Mouse (Mus musculus) liver, embryonic 13.5 days (tissue): Measurements from ENCODE around the gene Olfr1192-ps1. TPM values are rescaled to one million over a fixed set of nuclear protein-coding genes. Genes with fewer than 3 reads are reported as not detected.
"Not testable (repeated sequence)": the region's sequence is repeated elsewhere in the genome, so short reads cannot be mapped to it uniquely, and the experiment has no call there.

Source experiments
- ATAC-seq: fragments of 200-750 bp; cut with Nextera tagmentation; 2 replicates; pipeline ENCODE4 v1.8.0; 2017; ENCODE audit warnings: low read depth, mild to moderate bottlenecking, moderate number of reproducible peaks, moderate library complexity
- DNase-seq: peaks from one replicate; pipeline ENCODE4 v3.0.0; 2022
- H3K27ac ChIP-seq: fragments of 300-500 bp; sonication (generic); 2 replicates; pipeline ENCODE4 v1.5.1; 2015; ENCODE audit warnings: moderate library complexity, mild to moderate bottlenecking, inconsistent platforms
- H3K27me3 ChIP-seq: fragments of 300-500 bp; sonication (generic); 2 replicates; pipeline ENCODE4 v1.6.1; 2015; ENCODE audit warnings: mild to moderate bottlenecking, inconsistent platforms
- H3K36me3 ChIP-seq: fragments of 300-500 bp; sonication (generic); 2 replicates; pipeline ENCODE4 v1.6.1; 2015; ENCODE audit warnings: mild to moderate bottlenecking, inconsistent platforms
- H3K4me1 ChIP-seq: fragments of 300-500 bp; sonication (generic); replicated peaks from 2 replicates; pipeline ENCODE4 v1.6.1; 2015; ENCODE audit warnings: inconsistent platforms
- H3K4me2 ChIP-seq: fragments of 300-500 bp; sonication (generic); 2 replicates; pipeline ENCODE4 v1.6.1; 2015; ENCODE audit warnings: inconsistent platforms, mild to moderate bottlenecking, moderate library complexity
- H3K4me3 ChIP-seq: fragments of 300-500 bp; sonication (generic); replicated peaks from 2 replicates; pipeline ENCODE4 v1.5.1; 2015; ENCODE audit warnings: mild to moderate bottlenecking, inconsistent platforms
- H3K9ac ChIP-seq: fragments of 300-500 bp; sonication (generic); 2 replicates; pipeline ENCODE4 v1.6.1; 2015; ENCODE audit warnings: mild to moderate bottlenecking, inconsistent platforms
- H3K9me3 ChIP-seq: fragments of 300-500 bp; sonication (generic); replicated peaks from 2 replicates; pipeline ENCODE4 v1.6.1; 2016; ENCODE audit warnings: inconsistent platforms
- WGBS: fragments of 180-500 bp; shearing (Covaris S2); methylation state at CpG from one replicate; pipeline ENCODE4 v1.1.7; 2015; ENCODE audit not compliant: insufficient replicate concordance; 5-methylcytosine and 5-hydroxymethylcytosine counted together
- polyA plus RNA-seq: library from polyadenylated mRNA; unstranded; fragments of >200 nt; fragmentation: Nextera tagmentation; extraction: Ambion mirVana; gene quantifications from 2 replicates; pipeline ENCODE4 v1.2.1, GENCODE M21; 2015

Gene Olfr1192-ps1
- polyA plus RNA-seq: not detected in 2 replicates

DNA sequence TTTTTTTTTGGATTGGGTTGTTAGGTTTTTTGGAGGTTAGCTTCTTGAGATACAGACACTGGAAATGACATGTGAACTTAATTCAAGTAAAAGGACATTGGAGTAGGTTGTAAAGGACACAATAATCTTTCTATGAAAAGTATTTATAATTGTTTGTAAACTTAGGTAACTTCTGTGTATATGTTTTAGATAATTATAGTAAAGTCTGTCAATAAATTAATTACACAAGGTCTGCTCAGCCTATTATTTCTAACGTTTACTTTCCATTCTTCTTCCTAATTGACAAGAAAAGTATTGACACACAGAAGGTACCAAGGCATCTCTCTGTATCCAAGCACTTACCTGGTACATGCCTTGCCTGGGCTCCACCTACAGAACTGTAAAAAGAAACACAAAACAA, at the start of gene Olfr1192-ps1:
Gene Olfr1192-ps1 (plus strand): TSS at position 301 of the 400 bp plus-strand sequence.
- Histone ChIP-seq H3K9ac (no peak within 1 kb of the TSS), H3K4me3 (no peak within 1 kb of the TSS), H3K4me2 (no peak within 1 kb of the TSS), H3K27ac (no peak within 1 kb of the TSS), H3K27me3 (no peaks in the 10 kb centered on the region), H3K4me1 (no peaks in the 10 kb centered on the region), H3K36me3 (no peaks in the 10 kb centered on the region), H3K9me3 (no peaks in the 10 kb centered on the region)
- ATAC-seq: no peak
- WGBS: 16% methylated on average over 1 of the region's 1 CpGs
- DNase-seq: no peak

DNA sequence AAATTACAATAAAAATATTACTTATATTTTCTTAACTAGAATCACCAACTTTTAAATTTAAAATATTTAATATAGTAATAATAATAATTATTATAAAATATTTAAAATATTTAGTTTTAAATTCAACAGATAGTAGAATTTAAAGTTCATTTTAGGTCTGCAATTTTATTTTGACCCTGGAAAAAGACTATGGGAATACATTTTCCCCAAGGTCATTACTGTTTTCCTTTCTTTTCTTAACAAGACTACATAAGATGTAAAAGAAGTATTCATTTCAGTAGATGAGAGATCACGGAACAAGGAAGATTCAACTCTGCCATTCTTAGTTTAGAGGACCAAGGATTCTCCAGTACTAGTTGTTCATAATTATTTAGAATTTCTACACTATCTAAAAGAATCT, 8.1 kb upstream of the Olfr1192-ps1 start, which contains the start of gene Olfr1191-ps1:
Gene Olfr1191-ps1 (plus strand): TSS at position 301 of the 400 bp plus-strand sequence.
- not testable (repeated sequence) for ATAC-seq, DNase-seq, H3K36me3 ChIP-seq, H3K4me1 ChIP-seq, H3K4me2 ChIP-seq, H3K9ac ChIP-seq, H3K4me3 ChIP-seq, H3K9me3 ChIP-seq, H3K27me3 ChIP-seq, H3K27ac ChIP-seq
- 81% methylated on average over 1 of the region's 1 CpGs for WGBS

DNA sequence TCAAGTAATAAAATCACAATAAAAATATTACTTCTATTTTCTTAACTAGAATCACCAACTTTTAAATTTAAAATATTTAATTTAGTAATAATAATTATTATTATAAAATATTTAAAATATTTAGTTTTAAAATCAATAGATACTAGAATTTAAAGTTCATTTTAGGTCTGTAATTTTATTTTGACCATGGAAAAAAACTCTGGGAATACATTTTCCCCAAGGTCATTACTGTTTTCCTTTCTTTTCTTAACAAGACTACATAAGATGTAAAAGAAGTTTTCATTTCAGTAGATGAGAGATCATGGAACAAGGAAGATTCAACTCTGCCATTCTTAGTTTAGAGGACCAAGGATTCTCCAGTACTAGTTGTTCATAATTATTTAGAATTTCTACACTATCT, 27.0 kb downstream of the Olfr1192-ps1 start, which contains the start of gene Olfr1193:
Gene Olfr1193 (plus strand): TSS at position 301 of the 400 bp plus-strand sequence.
- H3K4me3 ChIP-seq, ATAC-seq, DNase-seq, H3K9me3 ChIP-seq, H3K27ac ChIP-seq, H3K36me3 ChIP-seq, H3K4me1 ChIP-seq, H3K4me2 ChIP-seq, H3K9ac ChIP-seq, H3K27me3 ChIP-seq: not testable (repeated sequence)

DNA sequence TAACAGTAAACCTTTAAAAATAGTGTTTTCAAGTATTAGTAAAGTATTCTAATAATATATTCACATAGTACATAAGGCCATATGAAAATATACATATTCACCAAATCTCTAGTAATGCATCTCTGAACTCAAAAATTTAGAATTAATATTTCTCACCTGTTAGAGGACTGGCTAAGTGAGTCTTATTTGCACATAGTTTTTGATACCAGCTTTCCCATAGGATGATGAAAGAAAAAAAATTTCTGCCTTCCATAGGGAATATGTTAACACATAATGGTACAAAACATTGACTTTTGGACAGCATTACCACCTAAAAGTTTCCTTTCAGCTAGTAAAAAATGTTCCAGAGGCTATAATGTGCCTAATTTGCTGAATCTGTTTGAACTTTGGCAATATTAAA, 40.8 kb downstream of the Olfr1192-ps1 start, which contains the start of gene Olfr1195:
Gene Olfr1195 (minus strand): TSS at position 101 of the 400 bp plus-strand sequence.
- ATAC-seq (no peak), DNase-seq (no peak)
- Histone ChIP-seq H3K4me3 (no peak within 1 kb of the TSS), H3K27ac (no peak within 1 kb of the TSS), H3K4me2 (no peak within 1 kb of the TSS), H3K4me1 (no peaks in the 10 kb centered on the region), H3K27me3 (no peaks in the 10 kb centered on the region), H3K9me3 (no peaks in the 10 kb centered on the region), H3K36me3 (no peaks in the 10 kb centered on the region), H3K9ac (no peak within 1 kb of the TSS)

DNA sequence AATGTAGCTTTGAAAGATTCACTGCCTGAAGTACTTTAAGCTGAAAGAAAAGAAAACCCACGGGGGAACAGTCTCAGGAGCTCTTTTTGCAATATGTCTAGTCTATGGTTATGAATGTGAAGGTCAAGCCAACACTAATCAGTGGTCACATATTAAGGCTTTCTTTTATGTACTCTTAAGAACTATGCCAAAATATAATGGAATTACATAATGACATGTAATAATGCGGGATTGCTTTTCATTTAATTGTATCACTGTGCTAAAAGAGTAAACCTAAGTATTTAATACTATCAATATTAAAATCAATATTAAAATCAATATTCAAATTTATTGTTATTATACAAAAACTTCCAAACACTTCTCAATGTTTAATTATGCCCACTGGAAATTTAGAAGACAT, 56.2 kb downstream of the Olfr1192-ps1 start, which contains the start of gene Olfr1196:
Gene Olfr1196 (minus strand): TSS at position 101 of the 400 bp plus-strand sequence.
- Histone ChIP-seq H3K36me3 (no peaks in the 10 kb centered on the region), H3K4me3 (no peak within 1 kb of the TSS), H3K9me3 (no peaks in the 10 kb centered on the region), H3K4me1 (no peaks in the 10 kb centered on the region), H3K4me2 (no peak within 1 kb of the TSS), H3K27ac (no peak within 1 kb of the TSS), H3K27me3 (no peaks in the 10 kb centered on the region), H3K9ac (no peak within 1 kb of the TSS)
- DNase-seq (no peak), ATAC-seq (no peak)
- 65% methylated on average over 2 of the region's 2 CpGs for WGBS

Other genes with a start within 250 kb of the Olfr1192-ps1 start
- gene Olfr1179, start 242.1 kb upstream of the Olfr1192-ps1 start, polyA plus RNA-seq: not detected in 2 replicates
- not detected in 2 replicates for gene Olfr1180, start 229.4 kb upstream of the Olfr1192-ps1 start, polyA plus RNA-seq
- not detected in 2 replicates for gene Olfr1181, start 222.3 kb upstream of the Olfr1192-ps1 start, polyA plus RNA-seq
- gene Gm13757, start 199.4 kb upstream of the Olfr1192-ps1 start, polyA plus RNA-seq: not detected in 2 replicates
- gene Olfr1183, start 193.6 kb upstream of the Olfr1192-ps1 start, polyA plus RNA-seq: not detected in 2 replicates
- not detected in 2 replicates for gene Olfr1184, start 164.9 kb upstream of the Olfr1192-ps1 start, polyA plus RNA-seq
- not detected in 2 replicates for gene Olfr1185-ps1, start 155.2 kb upstream of the Olfr1192-ps1 start, polyA plus RNA-seq
- gene Olfr1186, start 130.0 kb upstream of the Olfr1192-ps1 start, polyA plus RNA-seq: not detected in 2 replicates
- not detected in 2 replicates for gene Olfr1188, start 91.6 kb upstream of the Olfr1192-ps1 start, polyA plus RNA-seq
- not detected in 2 replicates for gene Olfr1189, start 62.1 kb upstream of the Olfr1192-ps1 start, polyA plus RNA-seq
- not detected in 2 replicates for gene Olfr1191-ps1, start 8.0 kb upstream of the Olfr1192-ps1 start, polyA plus RNA-seq
- gene Olfr1193, start 27.1 kb downstream of the Olfr1192-ps1 start, polyA plus RNA-seq: not detected in 2 replicates
- gene Olfr1195, start 40.7 kb downstream of the Olfr1192-ps1 start, polyA plus RNA-seq: not detected in 2 replicates
- gene Olfr1196, start 56.1 kb downstream of the Olfr1192-ps1 start, polyA plus RNA-seq: not detected in 2 replicates
- gene Olfr1197, start 83.9 kb downstream of the Olfr1192-ps1 start, polyA plus RNA-seq: not detected in 2 replicates
- gene Olfr1198, start 102.9 kb downstream of the Olfr1192-ps1 start, polyA plus RNA-seq: not detected in 2 replicates
- gene Olfr1199, start 112.0 kb downstream of the Olfr1192-ps1 start, polyA plus RNA-seq: not detected in 2 replicates
- gene Olfr1200, start 122.0 kb downstream of the Olfr1192-ps1 start, polyA plus RNA-seq: not detected in 2 replicates
- gene Olfr1201, start 144.5 kb downstream of the Olfr1192-ps1 start, polyA plus RNA-seq: not detected in 2 replicates
- not detected in 2 replicates for gene Olfr1202, start 166.0 kb downstream of the Olfr1192-ps1 start, polyA plus RNA-seq
- not detected in 2 replicates for gene Olfr1205, start 181.2 kb downstream of the Olfr1192-ps1 start, polyA plus RNA-seq
- gene Olfr1204, start 200.8 kb downstream of the Olfr1192-ps1 start, polyA plus RNA-seq: not detected in 2 replicates
- not detected in 2 replicates for gene Olfr1206, start 214.7 kb downstream of the Olfr1192-ps1 start, polyA plus RNA-seq